Mouse (Mus musculus): ENCODE measurements around the gene Fahd2a. TPM values are rescaled to one million over a fixed set of nuclear protein-coding genes. Genes with fewer than 3 reads are reported as not detected.

Gene Fahd2a
- polyA plus RNA-seq, 1 experiment from 2014 or later: 16.9 TPM

- H3K4me3 ChIP-seq (ENCODE audit: low read depth, low read length): no peak overlapping the region
- H3K4me2 ChIP-seq (ENCODE audit: low read depth, low read length): no peak overlapping the region
- TF ChIP-seq EP300 (IDR thresholded peaks at IDR 0.05; ENCODE audit: low read depth) (no peak), CTCF (IDR thresholded peaks at IDR 0.05; ENCODE audit: low read depth) (no peak)
- no peaks in the 10 kb centered on the region for H3K4me1 ChIP-seq (ENCODE audit: insufficient read depth)
- H3K9ac ChIP-seq (replicated peaks): no peak overlapping the region
- no peaks in the 10 kb centered on the region for H3K9me3 ChIP-seq (ENCODE audit: low read length)
- 81% methylated on average over 2 of the region's 2 CpGs for WGBS (ENCODE audit: insufficient replicate concordance)
- H3K27me3 ChIP-seq (ENCODE audit: insufficient read depth, low read length): 0 out of 2 replicates have a peak, but pooled peaks cover 3% of the 10 kb centered on the region
- ATAC-seq (no peak), DNase-seq (no peak)
- H3K36me3 ChIP-seq (replicated peaks; ENCODE audit: insufficient read depth, low read length): no peaks in the 10 kb centered on the region
- no peak overlapping the region for H3K27ac ChIP-seq (ENCODE audit: low read depth)
Observed at GRCm38 (mm10) chr2:127459341-127459740, 15.0 kb upstream of the Fahd2a start.

DNA sequence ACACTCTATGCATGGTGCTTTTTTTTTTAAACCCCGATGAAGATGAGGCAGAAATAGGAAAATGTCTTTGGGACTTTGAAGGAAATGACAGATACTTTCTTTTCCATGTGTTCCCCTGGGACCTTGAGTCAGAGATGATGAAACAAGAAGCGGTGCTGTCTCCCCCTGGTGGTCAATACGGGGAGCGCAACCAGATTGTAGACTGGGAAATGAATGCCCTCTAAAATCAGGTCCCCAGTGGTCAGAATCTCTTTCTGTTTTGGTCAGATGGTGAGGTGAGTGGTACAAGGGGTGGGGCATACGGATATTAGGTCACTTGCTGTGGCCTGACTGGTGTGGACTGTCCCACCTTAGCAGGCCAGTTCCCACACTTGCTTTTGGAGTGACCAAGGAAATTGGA is 9.4 kb upstream of the Fahd2a start:
- Histone ChIP-seq H3K9ac (replicated peaks) (no peak overlapping the region), H3K9me3 (ENCODE audit: low read length) (no peaks in the 10 kb centered on the region), H3K4me3 (ENCODE audit: low read depth, low read length) (no peak overlapping the region), H3K4me1 (ENCODE audit: insufficient read depth) (peaks cover 11% of the 10 kb centered on the region), H3K27ac (ENCODE audit: low read depth) (no peak overlapping the region), H3K36me3 (replicated peaks; ENCODE audit: insufficient read depth, low read length) (no peaks in the 10 kb centered on the region), H3K4me2 (ENCODE audit: low read depth, low read length) (no peak overlapping the region), H3K27me3 (ENCODE audit: insufficient read depth, low read length) (0 out of 2 replicates have a peak, but pooled peaks cover 2% of the 10 kb centered on the region)
- TF ChIP-seq CTCF (IDR thresholded peaks at IDR 0.05; ENCODE audit: low read depth) (peak; percentile 97), EP300 (IDR thresholded peaks at IDR 0.05; ENCODE audit: low read depth) (no peak)
- ATAC-seq: peak; percentile 70
- DNase-seq: peak; percentile 81
- WGBS (ENCODE audit: insufficient replicate concordance): 5% methylated on average over 5 of the region's 5 CpGs

DNA sequence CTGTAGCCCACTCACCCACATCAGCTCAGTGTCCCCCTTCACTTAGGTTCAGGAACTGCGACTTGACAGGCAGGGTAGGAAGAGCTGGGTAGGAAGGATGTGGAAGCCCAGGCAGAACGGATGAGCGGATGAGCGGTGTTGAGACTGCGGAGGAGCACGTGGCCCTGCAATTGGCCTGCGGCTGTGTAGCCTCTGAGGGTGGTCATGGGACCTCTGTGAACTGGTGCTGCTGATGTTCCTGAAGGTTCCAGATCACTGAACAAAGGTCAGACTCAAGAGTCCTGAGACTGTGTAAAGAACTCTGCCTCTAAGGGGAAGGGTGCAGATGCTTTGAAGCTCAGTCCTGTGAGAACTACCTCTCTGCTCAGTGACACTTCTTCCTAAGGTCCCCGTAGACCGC is 8.8 kb upstream of the Fahd2a start:
- Histone ChIP-seq H3K27me3 (ENCODE audit: insufficient read depth, low read length) (0 out of 2 replicates have a peak, but pooled peaks cover 2% of the 10 kb centered on the region), H3K4me2 (ENCODE audit: low read depth, low read length) (no peak overlapping the region), H3K4me3 (ENCODE audit: low read depth, low read length) (no peak overlapping the region), H3K9ac (replicated peaks) (no peak overlapping the region), H3K36me3 (replicated peaks; ENCODE audit: insufficient read depth, low read length) (no peaks in the 10 kb centered on the region), H3K27ac (ENCODE audit: low read depth) (no peak overlapping the region), H3K4me1 (ENCODE audit: insufficient read depth) (peaks cover 11% of the 10 kb centered on the region), H3K9me3 (ENCODE audit: low read length) (no peaks in the 10 kb centered on the region)
- no peak for ATAC-seq
- TF ChIP-seq CTCF (IDR thresholded peaks at IDR 0.05; ENCODE audit: low read depth) (no peak), EP300 (IDR thresholded peaks at IDR 0.05; ENCODE audit: low read depth) (no peak)
- 75% methylated on average over 9 of the region's 9 CpGs for WGBS (ENCODE audit: insufficient replicate concordance)
- no peak for DNase-seq

DNA sequence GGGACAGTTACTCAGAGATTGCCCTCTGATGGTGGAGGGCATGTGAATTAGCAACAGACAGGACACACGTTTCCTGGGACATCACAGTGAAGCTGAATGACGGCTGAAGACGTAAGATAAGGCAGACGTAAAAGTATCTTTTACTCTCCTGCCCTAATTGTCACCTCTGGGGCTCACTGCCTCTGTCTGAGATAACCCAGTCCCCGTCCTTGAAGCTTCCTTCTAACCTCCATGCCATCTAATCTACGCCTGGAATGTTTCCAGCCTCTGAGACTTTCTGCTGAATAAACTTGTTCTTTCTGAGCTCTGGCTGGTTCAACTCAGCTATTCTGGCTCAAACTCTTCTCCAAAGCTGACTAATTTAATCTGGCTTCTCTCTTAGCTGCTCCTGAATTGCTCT is 7.4 kb upstream of the Fahd2a start:
- no peak overlapping the region for H3K4me2 ChIP-seq (ENCODE audit: low read depth, low read length)
- no peaks in the 10 kb centered on the region for H3K36me3 ChIP-seq (replicated peaks; ENCODE audit: insufficient read depth, low read length)
- H3K27ac ChIP-seq (ENCODE audit: low read depth): no peak overlapping the region
- H3K9me3 ChIP-seq (ENCODE audit: low read length): no peaks in the 10 kb centered on the region
- ATAC-seq (peak; percentile 48), DNase-seq (no peak)
- H3K4me3 ChIP-seq (ENCODE audit: low read depth, low read length): no peak overlapping the region
- WGBS (ENCODE audit: insufficient replicate concordance): 7% methylated on average over 6 of the region's 6 CpGs
- peaks cover 11% of the 10 kb centered on the region for H3K4me1 ChIP-seq (ENCODE audit: insufficient read depth)
- H3K9ac ChIP-seq (replicated peaks): no peak overlapping the region
- TF ChIP-seq CTCF (IDR thresholded peaks at IDR 0.05; ENCODE audit: low read depth): no peak
- TF ChIP-seq EP300 (IDR thresholded peaks at IDR 0.05; ENCODE audit: low read depth): peak; percentile 53; the same call in 1 of the 2 replicates
- H3K27me3 ChIP-seq (ENCODE audit: insufficient read depth, low read length): 0 out of 2 replicates have a peak, but pooled peaks cover 2% of the 10 kb centered on the region

GRCm38 (mm10) chr2:127449691-127450090 is 5.3 kb upstream of the Fahd2a start:
- Histone ChIP-seq H3K4me2 (ENCODE audit: low read depth, low read length) (no peak overlapping the region), H3K36me3 (replicated peaks; ENCODE audit: insufficient read depth, low read length) (no peaks in the 10 kb centered on the region), H3K9me3 (ENCODE audit: low read length) (no peaks in the 10 kb centered on the region), H3K4me3 (ENCODE audit: low read depth, low read length) (no peak overlapping the region), H3K4me1 (ENCODE audit: insufficient read depth) (peaks cover 14% of the 10 kb centered on the region), H3K27me3 (ENCODE audit: insufficient read depth, low read length) (0 out of 2 replicates have a peak, but pooled peaks cover 2% of the 10 kb centered on the region), H3K9ac (replicated peaks) (no peak overlapping the region), H3K27ac (ENCODE audit: low read depth) (no peak overlapping the region)
- ATAC-seq (peak; percentile 33), DNase-seq (peak; percentile 38)
- 53% methylated on average over 7 of the region's 7 CpGs for WGBS (ENCODE audit: insufficient replicate concordance)
- TF ChIP-seq EP300 (IDR thresholded peaks at IDR 0.05; ENCODE audit: low read depth): no peak
- TF ChIP-seq CTCF (IDR thresholded peaks at IDR 0.05; ENCODE audit: low read depth): no peak

DNA sequence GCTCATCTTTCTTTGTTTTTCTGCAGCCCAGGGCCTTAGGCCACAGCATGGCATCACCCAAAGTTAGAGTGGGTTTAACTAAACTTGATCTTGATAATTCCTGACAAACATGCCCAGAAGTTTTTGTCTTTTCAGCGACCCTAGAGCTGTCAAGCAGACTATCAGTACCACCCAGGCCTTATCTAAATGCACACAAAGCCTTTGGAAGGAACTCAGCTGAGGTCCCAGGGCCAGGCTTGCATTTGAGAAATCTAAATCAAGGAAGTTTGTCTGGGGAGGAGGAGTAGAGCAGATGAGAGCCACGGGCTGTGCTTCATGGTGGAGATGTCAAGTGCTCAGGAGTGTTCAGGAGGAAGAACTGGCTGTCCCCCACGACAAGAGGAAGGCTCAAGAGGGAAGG is 2.5 kb upstream of the Fahd2a start:
- Histone ChIP-seq H3K4me3 (ENCODE audit: low read depth, low read length) (no peak overlapping the region), H3K27ac (ENCODE audit: low read depth) (no peak overlapping the region), H3K4me2 (ENCODE audit: low read depth, low read length) (no peak overlapping the region), H3K4me1 (ENCODE audit: insufficient read depth) (peaks cover 26% of the 10 kb centered on the region), H3K9ac (replicated peaks) (no peak overlapping the region), H3K9me3 (ENCODE audit: low read length) (no peaks in the 10 kb centered on the region), H3K36me3 (replicated peaks; ENCODE audit: insufficient read depth, low read length) (no peaks in the 10 kb centered on the region), H3K27me3 (ENCODE audit: insufficient read depth, low read length) (no peaks in the 10 kb centered on the region)
- 16% methylated on average over 3 of the region's 3 CpGs for WGBS (ENCODE audit: insufficient replicate concordance)
- DNase-seq (no peak), ATAC-seq (no peak)
- TF ChIP-seq CTCF (IDR thresholded peaks at IDR 0.05; ENCODE audit: low read depth) (no peak), EP300 (IDR thresholded peaks at IDR 0.05; ENCODE audit: low read depth) (no peak)

GRCm38 (mm10) chr2:127437697-127438096 is 6.7 kb downstream of the Fahd2a start:
- H3K27me3 ChIP-seq (ENCODE audit: insufficient read depth, low read length): no peaks in the 10 kb centered on the region
- H3K36me3 ChIP-seq (replicated peaks; ENCODE audit: insufficient read depth, low read length): peaks cover 20% of the 10 kb centered on the region
- no peak overlapping the region for H3K4me3 ChIP-seq (ENCODE audit: low read depth, low read length)
- no peak for TF ChIP-seq CTCF (IDR thresholded peaks at IDR 0.05; ENCODE audit: low read depth)
- ATAC-seq: no peak
- WGBS (ENCODE audit: insufficient replicate concordance): 87% methylated on average over 5 of the region's 5 CpGs
- no peak overlapping the region for H3K9ac ChIP-seq (replicated peaks)
- H3K9me3 ChIP-seq (ENCODE audit: low read length): no peaks in the 10 kb centered on the region
- H3K4me2 ChIP-seq (ENCODE audit: low read depth, low read length): no peak overlapping the region
- DNase-seq: no peak
- no peak overlapping the region for H3K27ac ChIP-seq (ENCODE audit: low read depth)
- H3K4me1 ChIP-seq (ENCODE audit: insufficient read depth): peaks cover 2% of the 10 kb centered on the region; the same call in 1 of the 2 replicates
